Mouse (Mus musculus) spleen, adult 2 months (tissue): ENCODE measurements around the gene Htra2.

Experiments used
- CTCF ChIP-seq: fragments of 200-500 bp; IDR thresholded peaks from 2 replicates; pipeline ENCODE4 v1.5.1; 2011; ENCODE audit warnings: mild to moderate bottlenecking, inconsistent platforms; ENCODE audit not compliant: insufficient read depth, insufficient read length, insufficient replicate concordance; ENCODE audit errors: extremely low read depth
- POLR2A ChIP-seq: fragments of 200-500 bp; IDR thresholded peaks from 2 replicates; pipeline ENCODE4 v1.6.1; 2011; ENCODE audit warnings: low read depth, low read length, inconsistent platforms

GRCm38 (mm10) chr6:83086121-83087035 lies 31.3 kb upstream of the Htra2 start, which contains the start of gene Lbx2:
- TF ChIP-seq CTCF (no peak), POLR2A (no peak)
